Mouse (Mus musculus) left cerebral cortex, adult 2 months (tissue): Measurements from ENCODE around the gene Acmsd. TPM values are rescaled to one million over a fixed set of nuclear protein-coding genes. Genes with fewer than 3 reads are reported as not detected.
"Not testable (repeated sequence)": the region's sequence is repeated elsewhere in the genome, so short reads cannot be mapped to it uniquely, and the experiment has no call there.

Experiments used
- DNase-seq, 2 experiments: peaks; one replicate each; pipeline ENCODE4 v3.0.0; 2021 to 2022; ENCODE audit warnings: low spot score in 2 of 2, mixed read lengths in 1 of 2; ENCODE audit errors: extremely low spot score in 1 of 2
- H3K27ac ChIP-seq: fragments of 200-600 bp; 2 replicates; pipeline ENCODE4 v1.8.1; 2022
- H3K4me3 ChIP-seq: fragments of 200-600 bp; 2 replicates; pipeline ENCODE4 v1.8.1; 2022
- CTCF ChIP-seq: fragments of 200-600 bp; IDR thresholded peaks from 2 replicates; pipeline ENCODE4 v1.8.1; 2022; ENCODE audit warnings: antibody characterized with exemption, mild to moderate bottlenecking, moderate library complexity
- intact Hi-C: fragments of 180-260 bp; cut with DNase I; formaldehyde crosslinking; loops from one replicate; pipeline ENCODE4 v1.15.1; 2025
- total RNA-seq, 2 experiments: library from RNA; stranded (reverse); gene quantifications; 2 replicates each; pipeline ENCODE4 v1.2.3; 2021

The Acmsd gene
- total RNA-seq, 2 experiments from 2014 or later: not detected

DNA sequence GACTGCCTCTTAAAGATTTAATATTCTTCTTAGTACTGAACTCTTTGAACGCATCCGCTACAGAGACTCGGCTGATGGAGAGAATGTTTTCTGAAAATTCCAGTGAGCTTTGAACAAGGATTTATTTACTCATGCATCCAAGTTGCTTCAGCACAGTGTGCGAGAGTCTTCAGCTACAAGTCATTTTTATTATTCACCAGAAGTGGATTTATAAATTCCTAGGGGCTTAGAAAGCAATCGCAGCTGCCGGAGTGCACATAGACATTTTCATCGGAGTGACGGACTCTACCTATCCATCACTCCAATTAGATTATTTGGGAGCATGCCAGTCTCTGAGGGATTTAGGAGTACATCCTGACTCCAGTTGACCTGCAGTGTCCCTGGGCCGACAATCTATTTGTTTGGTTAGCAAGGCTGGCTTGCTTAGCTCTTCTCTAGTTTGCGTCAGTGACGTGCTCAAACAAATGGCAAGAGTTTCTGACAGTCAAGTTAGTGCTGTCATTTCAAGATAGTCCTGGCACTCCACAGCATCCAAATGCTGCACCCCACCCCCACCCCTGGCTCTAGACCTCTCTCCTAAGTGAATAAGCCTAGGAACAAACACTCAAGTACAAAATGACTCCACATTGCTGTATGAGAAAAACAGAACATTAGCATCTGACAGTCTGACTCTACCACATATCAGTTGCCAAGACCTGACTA, 21.3 kb downstream of the Acmsd start:
- intact Hi-C loops: no loop called here
- no peak overlapping the region for H3K4me3 ChIP-seq
- no peak overlapping the region for H3K27ac ChIP-seq
- DNase-seq: no peak
- no peak for TF ChIP-seq CTCF

DNA sequence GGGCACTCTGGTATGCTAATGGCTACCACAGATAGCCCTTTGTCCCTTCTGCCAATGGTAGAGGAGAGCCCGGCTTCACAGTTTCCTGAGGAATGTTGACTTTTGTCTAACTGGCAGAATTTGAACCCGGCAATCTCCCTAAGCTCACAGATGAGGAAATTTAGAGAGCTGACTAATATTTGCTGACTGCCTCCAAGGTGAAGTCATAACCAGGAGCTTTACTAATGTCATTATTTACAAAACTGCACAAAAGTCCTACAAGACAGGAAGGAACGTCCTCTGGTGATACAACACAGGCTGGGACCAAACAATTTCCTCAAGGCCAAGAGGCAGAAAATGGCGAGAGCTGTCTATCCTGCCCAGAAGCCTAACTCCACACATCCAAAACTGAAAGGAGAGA, 26.6 kb downstream of the Acmsd start:
- intact Hi-C loops: no loop called here
- DNase-seq: no peak
- no peak overlapping the region for H3K4me3 ChIP-seq
- no peak for TF ChIP-seq CTCF
- H3K27ac ChIP-seq: no peak overlapping the region

DNA sequence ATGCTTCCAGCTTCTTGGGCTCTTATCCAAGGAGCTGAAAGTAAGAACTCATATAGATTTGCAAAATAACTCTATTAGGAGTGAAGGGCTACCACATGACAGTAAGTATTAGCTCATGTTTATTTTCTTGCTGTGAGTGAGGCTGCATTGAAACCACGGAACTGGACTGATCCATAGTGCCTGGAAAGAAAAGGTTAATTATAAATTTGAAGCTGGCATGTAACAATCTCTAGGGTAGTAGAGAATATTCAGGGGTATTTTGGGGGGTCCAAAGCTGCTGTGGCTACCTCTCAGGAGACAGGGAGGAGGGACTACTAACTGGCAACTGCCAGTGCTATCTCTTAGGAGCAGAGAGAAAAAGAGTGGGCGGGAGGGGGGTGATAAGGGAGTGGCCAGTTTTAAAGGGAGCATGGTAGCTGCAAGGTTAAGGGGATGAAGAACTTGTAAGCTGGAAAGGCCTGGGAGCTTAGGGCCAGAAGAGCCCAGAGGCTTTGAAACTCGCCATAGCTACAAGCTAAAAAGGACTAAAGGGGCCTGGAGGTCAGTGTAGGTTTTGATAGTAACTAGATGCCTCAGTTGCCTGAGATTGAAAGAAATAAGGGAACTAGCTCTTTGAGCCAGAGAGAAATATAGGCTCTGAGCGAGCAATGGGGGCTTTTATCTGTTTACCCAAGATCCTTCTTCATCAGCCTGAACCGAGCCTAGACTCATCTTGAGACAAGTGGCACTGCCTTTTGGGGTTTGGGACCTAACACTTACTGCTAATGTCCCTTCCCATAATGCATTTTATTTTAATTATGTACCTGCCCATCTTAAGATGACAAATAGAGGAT, 27.3 kb downstream of the Acmsd start:
- no peak for TF ChIP-seq CTCF
- intact Hi-C loops: no loop called here
- Histone ChIP-seq H3K4me3 (no peak overlapping the region), H3K27ac (no peak overlapping the region)
- no peak for DNase-seq

DNA sequence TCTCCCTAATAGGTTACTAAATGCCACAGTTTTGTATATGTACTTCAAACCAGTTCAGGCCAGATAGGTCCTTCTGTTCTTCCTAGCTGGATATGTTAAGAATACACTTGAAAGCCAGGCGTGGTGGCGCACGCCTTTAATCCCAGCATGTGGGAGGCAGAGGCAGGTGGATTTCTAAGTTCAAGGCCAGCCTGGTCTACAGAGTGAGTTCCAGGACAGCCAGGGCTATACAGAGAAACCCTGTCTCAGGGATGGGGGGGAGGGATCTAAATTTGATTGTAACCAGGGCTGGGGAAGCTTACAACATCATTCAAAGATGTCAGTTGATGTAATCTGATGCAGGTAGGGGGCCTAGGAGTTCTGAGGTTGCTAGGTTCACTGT, 27.9 kb downstream of the Acmsd start:
- H3K4me3 ChIP-seq, DNase-seq, H3K27ac ChIP-seq, intact Hi-C loops: not testable (repeated sequence)

DNA sequence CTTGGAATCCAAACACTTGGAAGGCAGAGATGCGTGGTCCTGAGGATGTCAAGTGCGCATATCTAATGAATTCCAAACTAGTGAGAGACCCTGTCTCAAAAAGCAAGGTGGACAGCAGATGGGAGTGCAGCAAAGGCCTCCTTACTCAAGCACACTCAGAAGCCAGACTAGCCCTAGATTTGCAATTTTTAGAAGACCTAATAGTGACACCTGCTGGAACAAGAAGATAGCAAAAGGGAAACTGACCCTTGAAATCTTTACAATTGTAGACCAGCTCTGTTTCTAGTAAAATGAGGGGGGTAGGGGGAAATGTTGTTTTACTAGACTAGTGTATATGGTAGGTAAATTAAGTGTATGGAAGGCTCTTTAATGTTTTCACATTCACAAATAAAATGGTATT, 36.3 kb downstream of the Acmsd start:
- no peak for DNase-seq
- H3K27ac ChIP-seq: no peak overlapping the region
- TF ChIP-seq CTCF: peak; percentile 56
- H3K4me3 ChIP-seq: no peak overlapping the region
- intact Hi-C loops: loop anchor here (1.0 to 10.0 kb wide), 4 partner anchors 69 to 751 kb away; partner anchors contain the start of gene Tmem163

DNA sequence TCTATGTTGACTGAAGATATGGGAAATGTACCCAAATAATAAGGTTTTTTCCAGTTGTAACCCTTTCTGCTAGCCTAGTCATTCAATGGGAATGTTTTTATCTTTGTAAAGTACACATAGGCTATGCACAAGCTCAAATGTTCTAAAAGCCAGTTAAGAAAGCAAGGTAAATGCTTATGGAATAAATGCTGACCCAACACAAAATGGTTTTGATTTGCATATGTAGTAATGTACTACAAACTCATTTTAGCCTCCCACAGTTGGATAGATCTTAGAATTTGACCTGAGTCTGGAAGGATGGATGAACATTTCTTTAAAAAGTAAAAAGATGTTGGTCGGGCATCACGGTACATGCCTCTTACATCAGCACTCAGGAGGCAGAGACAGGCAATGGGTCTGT, 37.5 kb downstream of the Acmsd start:
- no peak for DNase-seq
- intact Hi-C loops: loop anchor here (5.0 to 10.0 kb wide), 2 partner anchors 89 to 752 kb away; partner anchors contain the start of gene Tmem163
- H3K27ac ChIP-seq: no peak overlapping the region
- no peak overlapping the region for H3K4me3 ChIP-seq
- no peak for TF ChIP-seq CTCF

DNA sequence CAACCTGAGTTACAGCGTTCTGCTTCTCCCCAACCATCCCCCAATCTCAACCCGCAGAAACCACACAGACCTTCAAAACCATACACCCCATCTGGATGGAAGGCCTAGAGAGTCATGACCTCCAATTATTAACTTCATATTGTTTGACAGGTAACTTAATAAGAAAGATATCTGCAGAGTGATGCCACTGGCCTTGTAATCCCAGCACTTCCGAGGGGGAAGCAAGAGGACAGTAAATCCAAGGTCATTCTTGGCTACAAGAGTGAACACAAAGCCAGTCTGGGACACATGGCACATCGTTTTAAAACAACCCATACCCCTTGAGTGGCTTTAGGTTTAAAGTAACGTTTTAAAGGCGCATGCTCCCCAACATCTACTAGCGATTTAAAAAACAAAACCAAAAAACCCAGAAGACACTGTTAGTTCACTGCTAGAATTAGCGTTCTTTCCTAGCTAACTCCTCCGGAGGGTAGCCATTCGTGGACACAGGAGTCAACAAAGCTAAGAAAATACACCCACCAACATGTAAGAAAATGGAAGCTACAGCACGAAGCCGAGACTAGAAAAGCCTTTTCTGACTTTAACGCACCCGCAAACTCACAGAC, 44.1 kb downstream of the Acmsd start:
- intact Hi-C loops: loop anchor here (5.0 kb wide), 2 partner anchors 94 to 329 kb away; partner anchors contain the start of genes R3hdm1, Rab3gap1 and Zranb3
- Histone ChIP-seq H3K27ac (peak overlapping the region; percentile 86), H3K4me3 (peak overlapping the region; percentile 100)
- no peak for TF ChIP-seq CTCF
- DNase-seq: no peak

DNA sequence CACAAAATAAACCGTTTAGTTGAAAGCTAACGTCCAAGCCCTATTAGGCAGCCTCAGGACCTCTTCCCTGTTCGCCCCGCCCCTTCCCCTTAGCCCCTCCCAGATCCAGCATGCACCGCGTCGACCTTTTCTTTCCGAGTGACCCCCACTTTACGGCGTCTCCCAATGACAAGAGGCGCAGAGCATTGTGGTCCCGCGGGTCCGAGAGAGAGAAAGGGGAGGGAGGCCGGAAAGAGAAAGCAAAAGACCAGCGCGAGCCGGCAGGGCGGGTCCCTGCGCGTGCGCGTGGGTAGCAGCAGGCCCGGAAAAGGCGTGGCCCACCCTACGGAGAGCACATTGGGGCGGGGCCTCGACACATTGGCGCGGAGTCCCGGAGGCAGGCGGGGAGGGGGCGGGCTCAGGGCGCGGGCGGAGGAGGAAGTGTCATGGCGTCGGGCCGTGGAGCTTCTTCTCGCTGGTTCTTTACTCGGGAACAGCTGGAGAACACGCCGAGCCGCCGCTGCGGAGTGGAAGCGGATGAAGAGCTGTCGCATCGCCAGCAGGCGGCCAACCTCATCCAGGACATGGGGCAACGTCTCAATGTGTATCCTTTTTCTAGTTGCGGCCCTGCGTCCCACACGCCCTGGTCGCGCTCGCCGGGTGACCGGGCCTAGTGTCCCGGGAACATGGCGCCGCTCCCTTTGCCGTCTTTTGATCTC, 44.7 kb downstream of the Acmsd start, which contains the start of gene Ccnt2:
Ccnt2 (plus strand) TSS at position 362 of the 698 bp plus-strand sequence.
- intact Hi-C loops: loop anchor here (5.0 kb wide), 2 partner anchors 93 to 328 kb away; partner anchors contain the start of genes R3hdm1, Rab3gap1 and Zranb3
- Histone ChIP-seq H3K4me3 (peak within 1 kb of the TSS; percentile 100), H3K27ac (peak within 1 kb of the TSS; percentile 99)
- DNase-seq: peak; percentile 99
- TF ChIP-seq CTCF: peak; percentile 33

DNA sequence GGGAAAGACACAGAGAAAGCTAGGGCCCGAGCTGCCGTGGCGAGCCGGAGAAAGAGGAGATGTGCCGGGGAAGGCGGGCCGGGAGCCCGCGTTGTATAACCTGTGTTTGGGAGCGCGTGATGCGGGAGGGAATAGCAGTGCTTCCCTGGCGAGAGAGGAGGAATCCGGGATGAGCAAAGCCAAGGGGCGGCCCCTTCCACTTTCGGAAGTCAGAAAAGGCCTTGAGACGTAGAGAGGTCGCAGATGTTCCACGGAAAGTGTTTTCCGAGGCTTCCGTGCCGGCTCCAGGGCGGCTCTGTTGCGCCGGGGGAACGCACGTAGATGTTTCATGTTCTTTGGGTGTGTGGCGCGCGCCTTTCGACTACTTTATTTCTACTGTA, 45.3 kb downstream of the Acmsd start:
- Histone ChIP-seq H3K4me3 (peak overlapping the region; percentile 100), H3K27ac (peak overlapping the region; percentile 99)
- intact Hi-C loops: loop anchor here (5.0 kb wide), 2 partner anchors 93 to 328 kb away; partner anchors contain the start of genes R3hdm1, Rab3gap1 and Zranb3
- DNase-seq: no peak
- TF ChIP-seq CTCF: no peak

DNA sequence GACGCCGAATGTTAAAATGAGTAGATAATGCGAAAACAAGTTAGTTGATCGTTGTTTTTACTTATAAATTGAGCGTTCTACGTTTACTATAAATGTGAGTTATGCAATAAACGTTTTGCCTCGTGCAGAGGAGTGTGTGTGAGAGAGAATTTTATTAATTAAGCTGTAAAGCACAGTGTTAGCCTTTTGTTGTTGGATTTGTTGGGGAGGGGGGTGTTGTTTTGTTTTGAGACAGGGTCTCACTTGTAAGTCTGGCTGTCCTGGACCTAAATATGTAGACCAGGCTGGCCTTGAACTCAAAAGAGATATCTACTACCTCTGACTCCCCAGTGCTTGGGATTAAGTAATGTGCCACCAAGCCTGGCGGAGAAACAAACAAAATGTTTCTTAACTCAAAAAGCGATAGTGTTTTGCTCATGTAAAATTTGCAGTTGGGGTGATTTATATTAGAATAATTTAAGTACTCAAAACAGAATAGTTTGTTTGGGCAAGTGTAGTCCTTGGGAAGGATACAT, 46.0 kb downstream of the Acmsd start:
- H3K27ac ChIP-seq: peak overlapping the region; percentile 99; the same call in 1 of the 2 replicates
- TF ChIP-seq CTCF: no peak
- intact Hi-C loops: no loop called here
- DNase-seq: no peak
- H3K4me3 ChIP-seq: peak overlapping the region; percentile 100

DNA sequence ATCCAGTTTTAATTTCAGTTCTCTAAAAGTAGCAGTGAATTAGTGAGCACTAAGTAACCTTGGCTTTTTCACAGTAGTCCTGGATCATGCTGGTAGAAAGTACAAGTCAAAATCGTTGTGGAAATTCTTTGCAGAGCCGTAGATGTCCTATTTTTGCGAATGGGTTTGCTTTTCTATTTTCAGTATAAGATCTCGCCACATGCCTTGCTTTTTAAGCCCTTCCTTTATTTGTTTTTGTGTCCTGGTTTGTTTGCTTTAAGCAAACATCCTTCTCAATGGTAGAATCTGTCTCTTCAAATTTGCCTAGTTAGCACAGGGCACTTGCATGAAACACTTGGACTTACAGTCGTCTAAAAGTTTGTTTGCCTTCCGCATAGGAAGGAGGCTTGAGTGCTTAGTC, 47.0 kb downstream of the Acmsd start:
- Histone ChIP-seq H3K27ac (no peak overlapping the region), H3K4me3 (peak overlapping the region; percentile 100)
- no peak for TF ChIP-seq CTCF
- DNase-seq: no peak
- intact Hi-C loops: no loop called here
